Mouse (Mus musculus): ENCODE results near the gene Elk3. TPM values are rescaled to one million over a fixed set of nuclear protein-coding genes. Genes with fewer than 3 reads are reported as not detected.

The Elk3 gene
- polyA plus RNA-seq, 1 experiment from 2014 or later = 17.6 TPM

DNA sequence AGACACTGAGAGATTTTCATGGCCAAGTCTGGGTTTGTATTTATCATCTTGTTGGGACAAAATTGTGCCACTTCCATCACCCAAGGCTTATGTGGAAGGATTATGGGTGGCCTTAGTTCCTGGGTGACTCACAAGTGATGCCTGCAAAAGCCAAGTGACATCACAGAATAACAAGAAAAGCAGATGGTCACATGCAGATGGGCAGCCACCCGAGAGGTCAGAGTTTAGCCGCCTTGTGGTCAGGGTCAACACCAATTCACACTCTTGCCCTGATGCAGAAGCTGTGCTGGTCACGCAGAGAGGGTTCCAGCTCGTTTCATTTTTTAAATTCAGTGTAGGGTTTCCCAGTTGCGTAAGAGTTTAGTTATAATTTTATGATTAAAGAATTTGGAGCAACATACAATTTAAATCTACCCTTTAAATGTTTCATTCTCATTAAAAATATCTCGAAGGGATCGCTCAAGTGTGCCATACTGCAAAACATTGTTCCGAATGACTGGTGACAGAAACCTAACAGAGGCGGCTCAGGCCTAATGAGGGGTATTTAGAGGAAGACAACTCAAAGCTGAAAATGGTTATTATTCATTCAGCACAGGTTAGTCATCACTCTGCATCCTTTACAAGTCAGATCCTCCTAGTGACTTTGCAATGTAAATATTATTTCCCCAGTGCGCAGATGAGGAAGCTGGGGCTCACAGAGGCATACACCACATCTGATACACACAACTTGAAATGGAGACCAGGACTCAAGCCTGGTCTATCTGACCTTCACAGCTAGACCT lies 42.8 kb upstream of the Elk3 start:
- Histone ChIP-seq H3K9ac (ENCODE audit: low read depth, low read length) (no peak overlapping the region), H3K4me1 (replicated peaks; ENCODE audit: control insufficient read depth, insufficient read depth, low read length) (no peaks in the 10 kb centered on the region), H3K27me3 (replicated peaks; ENCODE audit: control insufficient read depth, insufficient read depth, low read length) (no peaks in the 10 kb centered on the region), H3K4me2 (no peak overlapping the region), H3K36me3 (ENCODE audit: control insufficient read depth, insufficient read depth, low read length) (no peaks in the 10 kb centered on the region), H3K27ac (ENCODE audit: low read depth, low read length) (no peak overlapping the region), H3K4me3 (ENCODE audit: low read depth, low read length) (no peak overlapping the region), H3K9me3 (ENCODE audit: control insufficient read depth, low read length) (no peaks in the 10 kb centered on the region)
- 83% methylated on average over 10 of the region's 10 CpGs for WGBS
- DNase-seq (ENCODE audit: low spot score) = no peak
- ATAC-seq (replicated peaks; ENCODE audit: low FRiP score) = no peak

DNA sequence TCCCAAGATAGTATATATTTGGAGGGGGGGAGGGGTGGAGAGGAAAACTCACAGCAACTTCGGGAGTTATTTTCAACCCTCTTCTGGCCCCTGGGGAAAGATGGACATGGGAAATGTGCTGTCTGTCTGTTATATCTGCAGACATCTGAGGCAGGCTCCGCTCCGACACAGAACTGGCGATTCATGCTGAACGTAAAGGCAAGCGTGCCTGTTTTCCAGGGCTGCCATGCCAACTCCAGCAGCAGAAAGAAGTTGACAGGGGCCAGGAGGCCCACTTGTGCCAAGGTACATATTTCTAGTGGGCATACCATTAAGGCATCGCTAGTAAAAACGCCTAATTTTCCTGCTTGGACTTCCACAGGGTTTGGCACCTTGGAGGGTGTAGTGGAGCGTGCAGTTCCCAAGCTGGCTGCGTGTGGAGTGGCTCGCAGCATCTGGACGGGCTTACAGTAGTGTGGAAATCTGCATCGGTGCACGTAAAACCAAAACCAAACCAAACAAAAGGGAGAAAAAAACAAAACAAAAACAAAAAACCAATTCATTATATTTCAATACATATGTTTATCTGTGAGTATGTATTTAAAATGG lies 37.1 kb upstream of the Elk3 start:
- 78% methylated on average over 14 of the region's 14 CpGs for WGBS
- no peaks in the 10 kb centered on the region for H3K27me3 ChIP-seq (replicated peaks; ENCODE audit: control insufficient read depth, insufficient read depth, low read length)
- no peaks in the 10 kb centered on the region for H3K36me3 ChIP-seq (ENCODE audit: control insufficient read depth, insufficient read depth, low read length)
- H3K9ac ChIP-seq (ENCODE audit: low read depth, low read length) = no peak overlapping the region
- DNase-seq (ENCODE audit: low spot score) (no peak), ATAC-seq (replicated peaks; ENCODE audit: low FRiP score) (no peak)
- H3K4me2 ChIP-seq = no peak overlapping the region
- H3K4me3 ChIP-seq (ENCODE audit: low read depth, low read length) = no peak overlapping the region
- no peaks in the 10 kb centered on the region for H3K9me3 ChIP-seq (ENCODE audit: control insufficient read depth, low read length)
- no peaks in the 10 kb centered on the region for H3K4me1 ChIP-seq (replicated peaks; ENCODE audit: control insufficient read depth, insufficient read depth, low read length)
- no peak overlapping the region for H3K27ac ChIP-seq (ENCODE audit: low read depth, low read length)

DNA sequence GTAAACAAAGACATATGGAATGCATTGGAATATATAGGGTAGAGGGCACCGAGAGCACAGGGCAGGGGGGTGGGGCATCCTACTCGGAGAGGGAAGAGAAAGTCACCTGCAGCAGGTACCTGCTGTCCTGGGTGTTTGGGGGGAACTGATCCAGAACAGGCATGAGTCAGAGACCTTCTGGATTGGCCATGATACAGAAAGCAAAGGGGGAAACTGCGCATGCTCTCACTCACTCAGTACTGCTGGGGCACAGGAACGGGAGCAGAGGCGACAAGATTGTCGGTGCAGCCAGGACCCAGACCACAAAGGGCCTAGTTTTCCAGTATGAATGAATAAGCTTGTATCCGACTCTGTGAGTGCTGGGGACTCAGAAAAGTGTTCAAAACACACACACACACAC lies 36.5 kb upstream of the Elk3 start:
- H3K9me3 ChIP-seq (ENCODE audit: control insufficient read depth, low read length) = no peaks in the 10 kb centered on the region
- H3K4me3 ChIP-seq (ENCODE audit: low read depth, low read length) = no peak overlapping the region
- 70% methylated on average over 7 of the region's 7 CpGs for WGBS
- H3K36me3 ChIP-seq (ENCODE audit: control insufficient read depth, insufficient read depth, low read length) = no peaks in the 10 kb centered on the region
- H3K4me2 ChIP-seq = no peak overlapping the region
- no peak for ATAC-seq (replicated peaks; ENCODE audit: low FRiP score)
- H3K9ac ChIP-seq (ENCODE audit: low read depth, low read length) = no peak overlapping the region
- no peaks in the 10 kb centered on the region for H3K27me3 ChIP-seq (replicated peaks; ENCODE audit: control insufficient read depth, insufficient read depth, low read length)
- no peak overlapping the region for H3K27ac ChIP-seq (ENCODE audit: low read depth, low read length)
- no peak for DNase-seq (ENCODE audit: low spot score)
- no peaks in the 10 kb centered on the region for H3K4me1 ChIP-seq (replicated peaks; ENCODE audit: control insufficient read depth, insufficient read depth, low read length)

DNA sequence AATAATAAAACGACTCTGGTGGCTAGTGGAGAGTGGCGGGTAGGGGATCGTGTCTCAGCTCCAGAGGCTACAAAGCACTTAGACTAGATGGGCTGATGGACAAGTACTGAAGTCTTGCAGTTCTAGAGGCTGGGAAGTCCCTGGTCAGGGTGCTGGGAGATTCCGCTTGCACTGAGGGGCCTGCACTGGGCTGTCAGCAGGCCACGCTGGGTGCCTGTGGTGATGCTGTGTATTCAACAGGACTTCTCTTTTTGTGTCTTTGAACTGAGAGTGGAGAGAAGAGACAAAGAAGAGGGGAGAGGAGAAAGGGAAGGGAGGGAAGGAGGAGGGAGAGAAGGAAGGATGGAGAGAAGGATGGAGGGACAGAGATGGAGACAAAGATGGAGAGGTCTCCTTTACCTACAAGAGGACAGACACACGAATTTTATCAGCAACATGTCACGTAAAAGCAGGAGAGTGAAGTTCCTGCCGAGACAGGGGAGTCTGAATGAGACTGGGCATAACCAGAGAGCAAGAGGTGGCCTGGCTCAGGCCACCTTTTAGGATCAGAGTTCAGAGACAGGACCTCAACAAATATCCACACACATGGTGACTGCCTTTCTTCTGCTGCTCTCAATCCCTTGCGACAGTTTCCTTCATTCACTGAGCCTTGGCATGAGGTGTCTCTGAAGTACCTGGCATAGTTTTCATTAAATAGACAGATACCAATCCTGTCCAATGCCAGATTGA lies 35.4 kb upstream of the Elk3 start:
- no peak overlapping the region for H3K4me3 ChIP-seq (ENCODE audit: low read depth, low read length)
- 78% methylated on average over 9 of the region's 9 CpGs for WGBS
- H3K4me2 ChIP-seq = no peak overlapping the region
- ATAC-seq (replicated peaks; ENCODE audit: low FRiP score) = no peak
- H3K9me3 ChIP-seq (ENCODE audit: control insufficient read depth, low read length) = no peaks in the 10 kb centered on the region
- H3K4me1 ChIP-seq (replicated peaks; ENCODE audit: control insufficient read depth, insufficient read depth, low read length) = no peaks in the 10 kb centered on the region
- no peaks in the 10 kb centered on the region for H3K36me3 ChIP-seq (ENCODE audit: control insufficient read depth, insufficient read depth, low read length)
- no peak for DNase-seq (ENCODE audit: low spot score)
- H3K27ac ChIP-seq (ENCODE audit: low read depth, low read length) = no peak overlapping the region
- no peaks in the 10 kb centered on the region for H3K27me3 ChIP-seq (replicated peaks; ENCODE audit: control insufficient read depth, insufficient read depth, low read length)
- H3K9ac ChIP-seq (ENCODE audit: low read depth, low read length) = no peak overlapping the region

DNA sequence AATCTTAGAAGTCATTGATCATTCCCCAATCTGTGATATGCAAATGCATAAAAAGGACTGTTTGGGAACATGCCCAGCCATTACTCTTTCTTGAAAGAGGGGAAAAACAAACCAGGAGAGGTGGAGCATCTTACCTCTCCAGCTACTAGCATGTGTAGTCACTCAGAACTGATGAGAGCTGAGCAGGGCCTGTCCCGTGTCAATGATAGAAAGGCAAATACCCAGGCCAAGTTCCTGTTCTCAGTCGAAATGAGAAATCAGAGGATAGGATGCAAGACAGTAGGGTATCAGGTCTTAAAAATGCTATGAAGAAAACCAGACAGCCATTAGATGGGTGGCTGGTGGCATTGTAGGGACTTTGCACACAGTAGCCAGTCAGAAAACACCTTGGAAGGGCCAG lies 34.6 kb upstream of the Elk3 start:
- Histone ChIP-seq H3K4me1 (replicated peaks; ENCODE audit: control insufficient read depth, insufficient read depth, low read length) (no peaks in the 10 kb centered on the region), H3K36me3 (ENCODE audit: control insufficient read depth, insufficient read depth, low read length) (no peaks in the 10 kb centered on the region), H3K9ac (ENCODE audit: low read depth, low read length) (no peak overlapping the region), H3K27me3 (replicated peaks; ENCODE audit: control insufficient read depth, insufficient read depth, low read length) (no peaks in the 10 kb centered on the region), H3K27ac (ENCODE audit: low read depth, low read length) (no peak overlapping the region), H3K9me3 (ENCODE audit: control insufficient read depth, low read length) (no peaks in the 10 kb centered on the region), H3K4me3 (ENCODE audit: low read depth, low read length) (no peak overlapping the region), H3K4me2 (no peak overlapping the region)
- DNase-seq (ENCODE audit: low spot score) = no peak
- ATAC-seq (replicated peaks; ENCODE audit: low FRiP score) = no peak
- WGBS = 70% methylated on average over 2 of the region's 2 CpGs

DNA sequence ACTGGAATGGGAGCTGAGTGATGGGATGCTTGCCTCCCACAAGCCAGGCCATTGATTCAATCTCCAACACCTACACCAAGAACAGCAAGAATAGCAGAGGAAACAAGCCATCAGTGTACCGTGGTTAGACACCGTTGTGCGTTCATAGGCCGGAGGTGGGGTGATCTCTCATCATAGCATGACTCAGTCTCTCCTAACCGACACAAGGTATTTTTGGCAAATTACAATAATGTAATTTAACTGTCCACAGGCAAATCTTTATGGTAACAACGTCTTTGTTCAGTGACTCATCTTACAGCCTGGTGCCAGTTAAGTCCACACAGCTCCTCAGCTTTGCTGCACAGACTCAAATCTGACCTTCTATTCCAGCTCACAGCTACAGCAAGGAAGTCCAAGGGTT lies 32.5 kb upstream of the Elk3 start:
- no peaks in the 10 kb centered on the region for H3K9me3 ChIP-seq (ENCODE audit: control insufficient read depth, low read length)
- H3K9ac ChIP-seq (ENCODE audit: low read depth, low read length) = no peak overlapping the region
- H3K4me3 ChIP-seq (ENCODE audit: low read depth, low read length) = no peak overlapping the region
- no peaks in the 10 kb centered on the region for H3K4me1 ChIP-seq (replicated peaks; ENCODE audit: control insufficient read depth, insufficient read depth, low read length)
- DNase-seq (ENCODE audit: low spot score) (no peak), ATAC-seq (replicated peaks; ENCODE audit: low FRiP score) (no peak)
- no peak overlapping the region for H3K4me2 ChIP-seq
- H3K27me3 ChIP-seq (replicated peaks; ENCODE audit: control insufficient read depth, insufficient read depth, low read length) = no peaks in the 10 kb centered on the region
- H3K27ac ChIP-seq (ENCODE audit: low read depth, low read length) = no peak overlapping the region
- H3K36me3 ChIP-seq (ENCODE audit: control insufficient read depth, insufficient read depth, low read length) = no peaks in the 10 kb centered on the region
- WGBS = 85% methylated on average over 6 of the region's 6 CpGs

DNA sequence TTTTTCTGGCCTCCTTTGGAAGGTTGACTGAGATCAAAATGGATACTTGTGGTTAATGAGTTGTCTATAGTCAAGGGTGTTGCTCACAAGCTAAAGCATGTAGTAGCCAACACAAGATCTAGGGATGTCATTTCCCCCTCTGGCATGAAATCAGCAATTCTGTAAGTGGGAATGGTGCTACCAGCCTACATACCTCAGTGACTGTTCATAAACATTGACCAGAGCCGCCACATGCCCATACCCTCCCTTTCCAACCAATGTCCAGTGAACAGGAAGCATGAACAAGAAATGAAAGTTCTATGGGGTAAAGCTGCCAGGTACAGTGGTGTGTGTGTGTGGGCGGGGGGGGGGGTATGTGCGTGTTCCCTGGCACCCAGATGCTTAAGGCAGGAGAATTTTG lies 32.1 kb upstream of the Elk3 start:
- Histone ChIP-seq H3K9me3 (ENCODE audit: control insufficient read depth, low read length) (no peaks in the 10 kb centered on the region), H3K36me3 (ENCODE audit: control insufficient read depth, insufficient read depth, low read length) (no peaks in the 10 kb centered on the region), H3K27ac (ENCODE audit: low read depth, low read length) (no peak overlapping the region), H3K4me2 (no peak overlapping the region), H3K4me3 (ENCODE audit: low read depth, low read length) (no peak overlapping the region), H3K9ac (ENCODE audit: low read depth, low read length) (no peak overlapping the region), H3K4me1 (replicated peaks; ENCODE audit: control insufficient read depth, insufficient read depth, low read length) (no peaks in the 10 kb centered on the region), H3K27me3 (replicated peaks; ENCODE audit: control insufficient read depth, insufficient read depth, low read length) (no peaks in the 10 kb centered on the region)
- DNase-seq (ENCODE audit: low spot score) (no peak), ATAC-seq (replicated peaks; ENCODE audit: low FRiP score) (no peak)
- WGBS = 86% methylated on average over 3 of the region's 3 CpGs

DNA sequence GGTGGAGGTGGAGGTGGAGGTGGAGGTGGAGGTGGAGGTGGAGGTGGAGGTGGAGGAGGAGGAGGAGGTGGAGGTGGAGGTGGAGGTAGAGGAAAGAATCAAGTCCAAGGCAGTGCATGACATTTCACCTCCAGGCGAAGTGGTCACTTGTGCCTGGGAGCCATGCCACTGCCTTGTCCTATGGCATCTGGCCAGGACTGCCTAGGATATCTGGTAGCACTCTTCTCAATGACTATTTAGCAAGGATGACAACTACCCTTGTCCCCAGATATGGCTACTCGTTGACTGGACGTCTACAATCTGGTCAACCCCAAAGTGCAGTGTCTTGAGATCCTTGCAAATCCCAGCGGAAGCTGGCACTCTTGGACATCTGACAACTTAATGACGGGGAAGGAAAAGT lies 27.6 kb upstream of the Elk3 start:
- no peaks in the 10 kb centered on the region; the same call in 1 of the 2 replicates for H3K4me1 ChIP-seq (replicated peaks; ENCODE audit: control insufficient read depth, insufficient read depth, low read length)
- no peak overlapping the region for H3K4me2 ChIP-seq
- H3K4me3 ChIP-seq (ENCODE audit: low read depth, low read length) = no peak overlapping the region
- H3K27me3 ChIP-seq (replicated peaks; ENCODE audit: control insufficient read depth, insufficient read depth, low read length) = no peaks in the 10 kb centered on the region
- no peaks in the 10 kb centered on the region for H3K9me3 ChIP-seq (ENCODE audit: control insufficient read depth, low read length)
- no peaks in the 10 kb centered on the region for H3K36me3 ChIP-seq (ENCODE audit: control insufficient read depth, insufficient read depth, low read length)
- ATAC-seq (replicated peaks; ENCODE audit: low FRiP score) (no peak), DNase-seq (ENCODE audit: low spot score) (no peak)
- 84% methylated on average over 5 of the region's 5 CpGs for WGBS
- no peak overlapping the region for H3K9ac ChIP-seq (ENCODE audit: low read depth, low read length)
- H3K27ac ChIP-seq (ENCODE audit: low read depth, low read length) = no peak overlapping the region

All from liver, embryonic 11.5 days (tissue).